ENCODE assay signal across 14 mouse cellular contexts in the genomic region with DNA sequence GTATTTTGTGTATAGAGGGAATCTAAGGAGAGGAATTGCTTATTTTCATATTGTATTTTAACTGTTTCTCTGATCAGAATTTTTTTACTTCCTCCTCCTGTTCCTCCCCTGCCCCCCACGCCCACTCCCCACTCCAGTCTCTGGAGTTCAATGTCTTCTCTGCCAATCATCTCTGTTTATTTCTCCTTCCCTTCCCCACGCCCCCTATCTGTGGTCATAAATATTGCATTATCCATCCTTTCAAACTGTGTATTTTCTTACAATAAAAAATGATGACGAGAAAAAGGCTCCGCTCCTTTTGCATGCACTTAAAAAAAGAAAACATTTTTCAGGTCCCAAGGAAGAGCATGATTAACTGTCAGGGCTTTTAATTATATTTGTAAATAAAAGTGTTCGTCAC. TPM values are rescaled to one million over a fixed set of nuclear protein-coding genes. Genes with fewer than 3 reads are reported as not detected.
A peak's percentile ranks its signal among the peaks of the same experiment; 100 is the strongest.
DNase-seq lines count a peak whose midpoint lies in the region; ATAC-seq and TF ChIP-seq lines count a peak whose summit lies in the region.
"Had no signal": no experiment of that assay in that cellular context is flagged by ENCODE, and none has a peak within 500 bp of the region (broad histone marks: within the 10 kb centered on the region; RNA-seq: fewer than 3 reads in every experiment).

No protein-coding gene starts in this region.

- no peak overlapping the region for H3K27ac ChIP-seq in intestine, postnatal 0 days (ENCODE audit: low read depth, low read length)
- no peak overlapping the region for H3K27ac ChIP-seq in intestine, embryonic 16.5 days (ENCODE audit: low read length)
- H3K27ac ChIP-seq: forebrain, embryonic 10.5 days; heart, embryonic 15.5 days; midbrain, embryonic 12.5 days had no signal

- peak; percentile 33 for DNase-seq in CD4-positive, CD25-positive, alpha-beta regulatory T cell, adult 2 months (ENCODE audit: low read depth, low spot score)
- peak; percentile 20 for DNase-seq in thymus, postnatal 14 days
- no peak for DNase-seq in thymus, postnatal 0 days (ENCODE audit: low spot score)
- DNase-seq in frontal cortex, postnatal 14 days (ENCODE audit: low spot score in 2 of 2), result no peak
- DNase-seq: adrenal gland, postnatal 14 days; gastrocnemius, postnatal 10 days; right cerebral cortex, postnatal 4 days had no signal

- no peak overlapping the region for H3K4me2 ChIP-seq in intestine, postnatal 0 days (replicated peaks; ENCODE audit: low read depth)
- no peak overlapping the region for H3K4me2 ChIP-seq in intestine, embryonic 16.5 days (ENCODE audit: low read depth, low read length)
- H3K4me2 ChIP-seq: midbrain, embryonic 12.5 days had no signal

- WGBS in intestine, postnatal 0 days, result 60% methylated on average over 5 of the region's 5 CpGs
- 65% methylated on average over 5 of the region's 5 CpGs for WGBS in intestine, embryonic 16.5 days

- H3K9me3 ChIP-seq in intestine, postnatal 0 days (ENCODE audit: control insufficient read depth), result no peaks in the 10 kb centered on the region
- no peaks in the 10 kb centered on the region for H3K9me3 ChIP-seq in intestine, embryonic 16.5 days (ENCODE audit: control insufficient read depth, low read length)
- H3K9me3 ChIP-seq: forebrain, embryonic 10.5 days; heart, embryonic 15.5 days; midbrain, embryonic 12.5 days had no signal

- H3K27me3 ChIP-seq in intestine, postnatal 0 days (replicated peaks; ENCODE audit: control insufficient read depth, insufficient read depth, low read length), result no peaks in the 10 kb centered on the region
- no peaks in the 10 kb centered on the region for H3K27me3 ChIP-seq in intestine, embryonic 16.5 days (replicated peaks; ENCODE audit: control insufficient read depth, insufficient read depth, low read length)
- H3K27me3 ChIP-seq: heart, embryonic 15.5 days; midbrain, embryonic 12.5 days had no signal

- H3K9ac ChIP-seq in intestine, postnatal 0 days (ENCODE audit: low read depth, low read length), result no peak overlapping the region
- H3K9ac ChIP-seq in intestine, embryonic 16.5 days (ENCODE audit: low read depth, low read length), result no peak overlapping the region
- H3K9ac ChIP-seq: heart, embryonic 15.5 days; midbrain, embryonic 12.5 days had no signal

- peaks cover 16% of the 10 kb centered on the region; the same call in 1 of the 2 replicates for H3K36me3 ChIP-seq in intestine, postnatal 0 days (ENCODE audit: control insufficient read depth, insufficient read depth)
- no peaks in the 10 kb centered on the region for H3K36me3 ChIP-seq in intestine, embryonic 16.5 days (ENCODE audit: control insufficient read depth, insufficient read depth, low read length)
- H3K36me3 ChIP-seq: heart, embryonic 15.5 days had no signal

- H3K4me3 ChIP-seq in intestine, postnatal 0 days (ENCODE audit: low read depth, low read length), result no peak overlapping the region
- no peak overlapping the region for H3K4me3 ChIP-seq in intestine, embryonic 16.5 days (ENCODE audit: low read length)
- H3K4me3 ChIP-seq: forebrain, embryonic 10.5 days; heart, embryonic 15.5 days; midbrain, embryonic 12.5 days had no signal

- no peaks in the 10 kb centered on the region for H3K4me1 ChIP-seq in intestine, postnatal 0 days (replicated peaks; ENCODE audit: control insufficient read depth, insufficient read depth, low read length)
- peaks cover 10% of the 10 kb centered on the region for H3K4me1 ChIP-seq in intestine, embryonic 16.5 days (ENCODE audit: control insufficient read depth, insufficient read depth, low read length)
- H3K4me1 ChIP-seq: forebrain, embryonic 10.5 days; midbrain, embryonic 12.5 days had no signal

- no peak for ATAC-seq in CD4-positive, CD25-positive, alpha-beta regulatory T cell, adult 4 months
- no peak for ATAC-seq in intestine, postnatal 0 days
- no peak for ATAC-seq in intestine, embryonic 16.5 days
- ATAC-seq in granulocyte monocyte progenitor cell, adult 5-6 weeks (replicated peaks; ENCODE audit: poor library complexity, severe bottlenecking), result no peak

- TF ChIP-seq CTCF in intestine, postnatal 0 days (IDR thresholded peaks at IDR 0.05; ENCODE audit: low read depth), result peak; percentile 56

RNA-seq across cellular contexts. Expression of a gene that starts 12.6 kb away (rescaled TPM):
- 100 to 1,000 TPM; 133 to 140 TPM for polyA plus RNA-seq in CD4-positive, CD25-positive, alpha-beta regulatory T cell, adult 4 months (2017; shearing (Covaris generic))
- 258 and 267 TPM in 2 replicates for polyA plus RNA-seq in intestine, postnatal 0 days (2015; fragmentation: Nextera tagmentation; extraction: Ambion mirVana)
- polyA plus RNA-seq in intestine, embryonic 16.5 days (2015; fragmentation: Nextera tagmentation; extraction: Ambion mirVana), result 636 and 699 TPM in 2 replicates
- polyA plus RNA-seq in thymus, postnatal 0 days (2015; fragmentation: Nextera tagmentation; extraction: Ambion mirVana), result 420 and 455 TPM in 2 replicates
- total RNA-seq in granulocyte monocyte progenitor cell, adult 5-6 weeks (2014; fragmentation: Nextera tagmentation), result 447 and 515 TPM in 2 replicates
- 170 and 182 TPM in 2 replicates for total RNA-seq in granulocyte monocyte progenitor cell, adult 5-6 weeks (2017)

RNA-seq across cellular contexts. Expression of a gene that starts 44.1 kb away (rescaled TPM):
- 1 to 10 TPM; 5.5 to 8.3 TPM for polyA plus RNA-seq in CD4-positive, CD25-positive, alpha-beta regulatory T cell, adult 4 months (2017; shearing (Covaris generic))
- 13.9 and 14.9 TPM in 2 replicates for polyA plus RNA-seq in intestine, postnatal 0 days (2015; fragmentation: Nextera tagmentation; extraction: Ambion mirVana)
- polyA plus RNA-seq in intestine, embryonic 16.5 days (2015; fragmentation: Nextera tagmentation; extraction: Ambion mirVana), result 15.4 and 18.6 TPM in 2 replicates
- polyA plus RNA-seq in thymus, postnatal 0 days (2015; fragmentation: Nextera tagmentation; extraction: Ambion mirVana), result 2.6 and 3.0 TPM in 2 replicates
- total RNA-seq in granulocyte monocyte progenitor cell, adult 5-6 weeks (2014; fragmentation: Nextera tagmentation), result 0.92 and 2.9 TPM in 2 replicates
- total RNA-seq in granulocyte monocyte progenitor cell, adult 5-6 weeks (2017), result 0.56 and 1.5 TPM in 2 replicates

Comparison
In these comparisons a context has a peak if more than half of its experiments do, and no peak if none do; other contexts are left out.
1. DNase-seq: peak in CD4-positive, CD25-positive, alpha-beta regulatory T cell, adult 2 months (single experiment) and thymus, postnatal 14 days (single experiment); none in thymus, postnatal 0 days (single experiment) and frontal cortex, postnatal 14 days (0 of 2).